Mouse (Mus musculus): ENCODE results near the gene Add2. TPM values are rescaled to one million over a fixed set of nuclear protein-coding genes. Genes with fewer than 3 reads are reported as not detected.

Add2 gene
- total RNA-seq, 2 experiments from 2014 or later, result 220 to 232 TPM

DNA sequence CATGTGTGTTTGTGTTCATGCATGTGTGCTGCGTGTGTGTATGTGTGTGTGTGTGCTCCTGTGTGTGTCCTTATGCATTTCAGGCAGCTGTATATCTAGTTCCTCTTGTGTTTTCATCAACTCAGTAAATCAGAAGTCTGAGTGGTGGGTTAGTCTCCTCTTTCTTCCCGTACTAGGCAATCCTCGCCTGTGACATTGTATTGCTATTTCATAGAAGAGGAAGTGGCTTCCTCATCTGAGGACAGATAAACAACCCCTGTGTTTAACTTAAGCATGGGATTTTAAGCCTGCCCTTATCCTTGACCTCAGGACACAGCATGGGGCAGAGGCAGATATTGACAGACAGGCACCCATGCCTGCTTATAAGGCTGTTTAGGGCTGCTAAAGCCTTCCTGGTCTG lies 45.4 kb downstream of the Add2 start:
- no peak for DNase-seq (ENCODE audit: low spot score in 2 of 2)
- intact Hi-C loops (cut with DNase I), result no loop called here

DNA sequence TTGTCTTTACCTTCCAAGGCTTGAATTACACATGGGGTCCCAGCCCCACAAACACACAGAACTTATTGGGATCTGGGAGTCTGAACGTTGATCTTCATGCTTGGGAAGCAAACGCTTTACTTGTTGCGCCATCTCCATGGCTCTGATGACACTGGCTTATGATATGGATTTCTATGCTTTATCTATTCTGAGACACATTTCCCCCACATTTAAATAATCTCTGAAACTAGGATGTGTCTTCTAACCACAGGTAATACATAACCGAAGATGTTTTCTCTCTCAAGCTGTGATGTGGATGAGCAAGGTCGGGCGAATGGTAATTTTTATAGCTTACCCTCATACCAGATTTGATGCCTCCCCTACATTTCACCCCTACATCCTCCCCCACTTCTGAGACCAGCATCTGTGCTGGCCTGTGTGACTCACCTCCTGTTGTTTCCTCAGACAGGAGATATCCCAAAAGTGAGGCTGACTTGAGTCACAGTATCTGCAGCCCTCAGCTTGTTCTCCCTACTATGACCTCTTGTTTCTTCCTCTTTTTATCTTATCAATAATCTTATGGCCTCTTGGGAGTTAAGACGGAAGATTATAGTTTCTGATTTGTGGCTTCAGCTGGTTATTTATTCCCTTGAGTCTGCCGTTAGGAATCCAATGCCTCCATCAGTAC lies 46.2 kb downstream of the Add2 start:
- intact Hi-C loops (cut with DNase I), result no loop called here
- no peak for DNase-seq (ENCODE audit: low spot score in 2 of 2)

DNA sequence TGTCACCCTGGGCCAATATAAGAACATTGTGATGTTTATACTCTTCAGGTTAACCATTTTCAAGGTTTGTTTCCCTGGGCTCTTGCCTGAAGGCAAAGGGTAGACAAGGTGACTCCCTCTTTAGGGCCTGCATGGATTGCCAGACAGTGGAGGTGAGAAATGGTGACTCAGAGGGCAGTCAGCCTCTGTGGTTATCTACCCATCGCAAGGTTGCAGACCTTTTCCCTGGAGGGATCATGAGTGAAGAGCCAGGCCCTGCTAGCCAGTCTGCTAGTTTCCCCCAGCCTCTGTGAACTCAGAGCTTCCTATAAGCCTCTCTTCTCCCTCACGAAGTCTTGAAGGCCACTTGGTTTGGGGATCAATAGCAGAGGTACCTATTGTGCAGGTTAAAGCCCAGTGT lies 48.0 kb downstream of the Add2 start:
- DNase-seq (ENCODE audit: low spot score in 2 of 2), result no peak
- intact Hi-C loops (cut with DNase I), result no loop called here

DNA sequence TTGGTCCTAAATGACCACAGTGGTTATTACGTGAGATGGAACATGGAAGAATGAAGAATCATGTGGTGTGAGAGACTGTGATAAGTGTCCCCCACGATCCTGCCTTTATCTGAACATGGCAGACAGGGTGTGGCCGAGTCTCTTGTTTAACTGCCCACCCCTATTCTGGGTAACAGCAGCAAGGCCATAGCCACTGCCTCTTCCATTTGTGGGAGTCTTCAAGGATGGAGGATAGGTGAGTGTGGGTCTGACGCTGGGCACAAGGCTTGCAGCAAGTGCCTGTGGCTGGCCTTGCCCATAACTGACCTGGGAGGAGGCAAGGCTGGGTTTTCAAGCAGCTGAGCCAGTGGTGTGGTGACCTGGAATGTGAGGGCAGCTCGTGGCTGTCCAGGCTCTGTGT lies 49.4 kb downstream of the Add2 start:
- intact Hi-C loops (cut with DNase I), result no loop called here

DNA sequence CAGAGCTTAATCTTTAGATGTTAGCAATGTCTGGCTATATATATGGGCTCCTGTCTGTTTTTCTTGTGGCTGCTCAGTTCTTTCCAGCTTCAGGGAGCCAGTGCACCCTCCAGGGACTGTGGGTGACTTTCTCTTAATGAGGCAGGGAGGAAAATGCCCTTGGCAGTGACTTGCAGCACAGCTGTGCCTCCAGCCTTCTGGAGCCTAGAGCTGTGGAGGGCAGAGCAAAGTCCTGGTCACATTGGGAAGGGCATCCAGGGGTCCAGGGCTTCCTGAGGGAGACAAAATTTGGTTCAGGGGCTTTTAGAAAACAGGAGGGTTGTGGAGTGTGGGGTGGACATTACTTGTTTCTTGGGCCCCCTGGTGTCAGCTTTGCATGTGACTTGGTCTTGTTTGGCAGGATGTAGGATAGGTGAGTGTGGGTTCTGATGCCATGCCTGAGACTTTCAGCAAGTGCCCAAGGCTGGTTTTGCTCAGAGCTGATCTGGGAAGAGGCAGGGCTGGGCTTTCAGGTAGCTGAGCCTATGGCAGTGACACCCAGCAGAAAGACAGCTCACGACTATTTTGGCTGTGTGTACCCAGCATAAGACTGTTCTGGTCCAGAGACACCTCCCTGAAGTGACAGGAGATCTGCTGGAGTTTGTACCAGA lies 50.0 kb downstream of the Add2 start:
- DNase-seq (ENCODE audit: low spot score in 2 of 2), result no peak
- intact Hi-C loops (cut with DNase I), result no loop called here

More for the DNA sequence above, 49.4 kb downstream of the Add2 start:
- DNase-seq (ENCODE audit: low spot score in 2 of 2), result no peak

DNA sequence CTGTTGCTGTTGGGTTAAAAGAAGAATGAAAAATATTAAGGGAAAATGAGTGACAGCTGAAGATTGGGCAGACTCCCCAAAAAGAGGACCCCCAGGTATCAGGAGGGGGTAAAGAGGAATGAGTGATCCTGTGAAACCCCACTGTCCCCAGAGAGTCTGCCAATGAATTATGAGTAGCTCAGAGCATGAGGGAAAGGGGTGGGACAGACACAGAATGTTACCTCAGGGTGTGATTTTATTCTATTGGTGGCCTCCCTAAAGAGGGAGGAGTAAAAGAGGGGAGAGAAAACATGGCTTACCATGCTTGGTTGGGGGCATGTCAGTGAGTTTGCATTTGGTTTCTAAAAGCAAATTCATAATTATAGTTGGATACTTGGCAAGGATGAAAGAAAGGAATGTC lies 50.8 kb downstream of the Add2 start:
- intact Hi-C loops (cut with DNase I), result no loop called here
- no peak for DNase-seq (ENCODE audit: low spot score in 2 of 2)

DNA sequence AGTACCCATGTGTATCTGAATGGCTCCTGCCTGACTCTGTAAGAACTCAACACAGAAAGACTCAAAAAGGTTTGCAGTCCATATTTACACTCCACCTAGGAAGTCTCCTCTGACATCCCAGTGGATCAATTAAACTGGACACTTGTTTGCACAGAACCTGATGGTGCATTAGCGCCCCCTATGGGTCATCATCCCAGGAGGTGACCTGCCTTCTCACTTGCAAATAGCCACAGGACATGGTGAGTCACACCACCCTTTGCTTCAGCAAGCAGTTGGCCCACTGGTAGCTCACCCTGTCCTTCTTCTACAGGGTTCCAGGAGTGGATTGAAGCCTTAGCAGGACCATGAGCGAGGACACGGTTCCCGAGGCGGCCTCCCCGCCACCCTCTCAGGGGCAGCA lies 57.0 kb downstream of the Add2 start:
- DNase-seq (ENCODE audit: low spot score in 2 of 2), result no peak
- intact Hi-C loops (cut with DNase I), result loop anchor here (2.0 kb wide), 1 partner anchor 21 kb away; no protein-coding TSS in a partner anchor

DNA sequence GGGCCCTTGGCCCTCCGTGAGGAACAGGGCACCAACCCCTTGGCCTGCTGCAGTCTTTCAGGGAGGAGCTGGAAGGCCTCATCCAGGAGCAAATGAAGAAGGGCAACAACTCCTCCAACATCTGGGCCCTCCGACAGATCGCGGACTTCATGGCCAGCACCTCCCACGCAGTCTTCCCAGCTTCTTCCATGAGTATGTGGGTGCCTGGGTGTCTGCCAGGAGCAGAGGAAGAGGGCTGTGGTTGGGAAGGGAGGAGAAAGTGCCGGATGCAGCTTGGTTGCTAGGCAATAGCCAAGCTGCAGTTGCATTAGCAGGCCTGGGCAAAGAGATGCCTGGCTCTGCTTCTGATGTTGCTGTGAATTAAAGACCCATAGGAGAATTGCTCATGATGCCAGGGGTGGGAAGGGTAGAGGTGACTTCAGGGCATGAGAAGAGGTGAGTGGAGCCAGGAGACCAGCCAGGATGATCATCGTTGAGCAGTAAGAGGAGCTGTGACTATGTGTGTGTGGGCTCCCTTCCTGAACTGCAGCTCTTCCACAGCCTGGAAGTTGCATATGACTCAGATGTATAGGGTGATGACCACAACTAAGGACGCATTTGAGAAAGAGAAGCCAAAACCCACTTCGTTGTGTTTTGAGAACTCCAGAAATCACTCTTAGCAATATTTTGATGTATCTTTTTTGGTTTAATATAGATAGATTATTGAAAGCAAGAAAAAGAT lies 58.5 kb downstream of the Add2 start:
- DNase-seq (ENCODE audit: low spot score in 2 of 2), result peak; percentile 89 to 90
- intact Hi-C loops (cut with DNase I), result no loop called here

DNA sequence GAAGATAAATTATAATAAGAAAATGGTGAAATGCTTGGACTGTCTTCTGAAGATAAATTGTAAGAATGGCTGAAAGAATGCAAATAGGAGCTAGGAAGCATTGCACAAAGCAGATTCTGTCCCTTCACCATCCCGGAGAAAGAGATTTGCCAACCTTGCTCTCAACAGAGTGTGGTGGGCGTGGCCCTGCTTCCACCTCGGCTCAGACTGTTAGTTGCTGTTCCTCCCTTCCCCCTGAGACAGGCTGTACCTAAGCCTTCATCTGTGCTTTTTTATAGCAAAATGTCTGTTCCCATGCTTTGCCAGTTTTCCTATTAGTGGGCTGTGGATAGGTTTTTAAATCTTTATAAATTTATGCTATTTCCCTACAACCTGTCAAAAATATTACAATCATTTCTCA lies 59.3 kb downstream of the Add2 start:
- intact Hi-C loops (cut with DNase I), result no loop called here
- DNase-seq (ENCODE audit: low spot score in 2 of 2), result peak in 1 of 2 experiments; percentile 49

DNA sequence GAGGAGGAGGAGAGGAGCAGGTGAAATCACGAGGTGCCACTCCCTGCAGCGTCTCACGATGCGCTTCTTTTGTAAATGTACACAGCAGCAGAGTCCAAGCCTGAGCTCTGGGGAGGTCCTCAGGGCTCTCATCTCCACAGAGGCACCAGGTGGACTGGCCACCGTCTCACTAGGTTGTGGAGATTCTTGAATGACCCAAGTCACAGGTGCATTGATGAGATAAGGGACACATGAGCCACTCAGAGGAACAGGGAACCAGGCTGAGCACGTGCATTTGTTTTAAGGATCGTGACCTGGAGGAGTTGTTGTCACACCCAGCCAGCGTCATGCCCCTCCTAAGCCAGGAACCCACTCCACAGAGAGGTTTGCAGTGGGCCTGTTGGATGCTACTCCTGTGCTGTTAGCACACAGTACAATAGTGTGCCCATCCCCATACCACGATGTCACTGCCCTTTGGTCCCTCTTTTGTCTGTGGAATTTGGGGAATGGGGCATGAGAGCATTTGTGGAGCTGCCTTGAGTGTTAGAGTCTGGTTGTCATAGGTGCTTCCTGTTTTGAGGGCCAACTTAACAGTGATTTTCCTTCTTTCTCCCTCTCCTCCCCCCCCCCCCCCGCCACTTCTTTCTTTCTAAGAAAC lies 65.8 kb downstream of the Add2 start:
- intact Hi-C loops (cut with DNase I), result no loop called here
- DNase-seq (ENCODE audit: low spot score in 2 of 2), result no peak

DNA sequence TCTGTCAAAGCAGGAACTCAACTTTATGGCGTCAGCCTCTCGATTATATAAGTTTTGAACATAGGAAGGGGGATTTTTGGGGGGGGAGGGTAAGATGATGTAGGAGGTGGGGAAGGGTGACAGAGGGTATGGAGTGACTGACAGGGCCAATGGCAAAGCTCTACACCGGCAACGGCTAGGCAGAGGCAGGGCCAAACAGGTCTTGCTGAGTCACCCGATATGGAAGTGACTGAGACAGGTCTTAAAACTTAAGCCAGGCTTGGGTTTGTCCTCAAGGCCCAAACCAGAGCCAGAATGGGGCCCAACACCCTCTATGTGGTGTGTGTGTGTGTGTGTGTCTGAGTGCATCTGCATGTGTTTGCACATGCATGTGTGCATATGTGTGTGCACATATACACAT lies 67.0 kb downstream of the Add2 start:
- intact Hi-C loops (cut with DNase I), result no loop called here
- DNase-seq (ENCODE audit: low spot score in 2 of 2), result no peak

DNA sequence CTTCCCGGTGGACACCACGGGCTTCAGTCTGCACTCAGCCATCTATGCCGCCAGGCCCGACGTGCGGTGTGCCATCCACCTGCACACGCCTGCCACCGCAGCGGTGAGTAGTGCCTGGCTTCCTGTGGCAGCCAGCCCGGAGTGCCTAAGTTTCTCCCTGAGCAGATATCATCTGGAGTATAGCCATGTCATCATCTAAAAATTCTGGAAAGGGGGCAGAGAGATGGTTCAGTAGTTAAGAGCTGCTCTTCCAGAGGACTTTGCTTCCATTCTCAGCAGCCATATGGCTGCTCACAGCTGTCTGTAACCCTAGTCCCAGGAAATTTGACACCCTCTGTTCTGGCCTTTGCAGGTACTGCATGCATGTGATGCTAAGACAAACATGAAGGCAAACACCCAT lies 68.3 kb downstream of the Add2 start:
- DNase-seq (ENCODE audit: low spot score in 2 of 2), result peak in 1 of 2 experiments; percentile 43
- intact Hi-C loops (cut with DNase I), result no loop called here

DNA sequence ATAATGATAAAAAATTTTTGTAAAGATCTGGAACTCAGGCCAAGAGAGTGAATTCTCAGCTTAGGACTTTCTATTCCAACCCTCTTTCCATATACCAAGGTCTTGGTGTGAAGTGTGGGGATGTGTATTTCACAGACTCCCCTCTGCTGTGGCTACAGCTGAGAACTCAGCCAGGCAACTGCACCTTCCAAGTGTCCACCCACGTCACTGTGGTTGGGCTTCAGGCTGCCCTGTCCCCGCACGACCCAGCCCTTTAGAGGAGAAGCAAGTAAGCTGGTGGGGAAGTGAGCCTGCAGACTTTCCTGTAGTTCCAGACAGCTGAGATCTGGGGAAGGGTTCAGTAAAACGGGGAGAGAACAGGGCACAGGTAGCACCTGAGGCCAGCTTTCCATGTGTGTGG lies 68.7 kb downstream of the Add2 start:
- no peak for DNase-seq (ENCODE audit: low spot score in 2 of 2)
- intact Hi-C loops (cut with DNase I), result no loop called here

DNA sequence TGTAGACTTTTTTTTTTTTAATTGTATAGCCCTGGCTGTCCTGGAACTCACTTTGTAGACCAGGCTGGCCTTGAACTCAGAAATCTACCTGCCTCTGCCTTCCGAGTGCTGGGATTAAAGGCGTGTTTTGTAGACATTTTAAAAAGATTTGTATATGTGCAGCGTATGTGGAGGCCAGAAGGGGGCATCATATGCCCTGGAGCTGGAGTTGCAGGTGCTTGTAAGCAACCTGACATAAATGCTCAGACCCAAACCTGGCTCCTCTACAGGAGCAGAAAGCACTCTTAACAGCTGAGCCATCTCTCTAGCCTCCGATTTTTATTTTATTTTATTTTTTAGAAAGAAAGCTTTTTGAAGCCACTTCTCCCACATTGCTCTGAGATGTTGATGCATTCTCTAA lies 70.5 kb downstream of the Add2 start:
- intact Hi-C loops (cut with DNase I), result no loop called here
- no peak for DNase-seq (ENCODE audit: low spot score in 2 of 2)

DNA sequence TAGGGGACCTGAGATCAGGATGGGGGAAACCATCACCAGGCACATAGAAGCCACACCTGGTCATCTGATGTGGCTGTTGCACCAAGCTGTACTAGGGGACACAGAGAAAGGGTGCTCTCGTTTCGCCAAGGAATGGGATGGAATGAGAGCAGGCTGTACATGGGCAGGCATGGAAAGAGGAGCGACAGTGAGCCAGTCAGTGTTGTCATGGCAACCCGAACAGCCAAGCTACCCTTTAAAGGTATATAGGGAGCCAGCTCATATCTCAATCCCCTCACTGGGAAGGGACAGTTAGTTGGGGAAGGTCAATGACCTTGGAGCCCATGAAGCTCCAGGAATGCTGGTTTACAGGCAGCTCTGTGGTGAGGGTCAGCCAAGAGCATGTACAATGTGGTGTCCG lies 73.0 kb downstream of the Add2 start:
- no peak for DNase-seq (ENCODE audit: low spot score in 2 of 2)
- intact Hi-C loops (cut with DNase I), result loop anchor here (5.0 kb wide), 1 partner anchor 74 kb away; the partner anchor contains the start of gene Add2

DNA sequence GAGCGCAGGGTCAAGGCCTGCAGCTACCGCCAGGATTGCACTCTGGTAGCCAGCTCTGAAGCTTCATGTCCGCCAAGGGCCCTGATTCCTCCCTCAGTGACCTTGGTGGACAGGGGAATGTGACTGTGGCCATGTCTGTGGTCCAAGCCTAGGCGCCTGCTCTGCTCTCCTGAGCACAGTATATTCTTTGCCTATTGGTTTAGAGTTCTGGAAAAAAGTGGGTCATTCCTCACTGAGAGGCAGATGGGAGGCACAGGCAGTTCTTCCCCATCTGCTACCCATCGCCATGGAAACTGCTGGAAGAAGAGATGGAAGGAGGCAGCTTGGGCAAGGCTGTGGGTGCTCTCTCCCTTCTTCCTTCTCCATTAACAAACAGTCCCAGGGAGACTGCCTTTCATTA lies 74.4 kb downstream of the Add2 start:
- DNase-seq (ENCODE audit: low spot score in 2 of 2), result peak; percentile 83 to 85
- intact Hi-C loops (cut with DNase I), result loop anchor here (2.0 to 5.0 kb wide), 2 partner anchors 34 to 76 kb away; partner anchors contain the start of gene Add2

DNA sequence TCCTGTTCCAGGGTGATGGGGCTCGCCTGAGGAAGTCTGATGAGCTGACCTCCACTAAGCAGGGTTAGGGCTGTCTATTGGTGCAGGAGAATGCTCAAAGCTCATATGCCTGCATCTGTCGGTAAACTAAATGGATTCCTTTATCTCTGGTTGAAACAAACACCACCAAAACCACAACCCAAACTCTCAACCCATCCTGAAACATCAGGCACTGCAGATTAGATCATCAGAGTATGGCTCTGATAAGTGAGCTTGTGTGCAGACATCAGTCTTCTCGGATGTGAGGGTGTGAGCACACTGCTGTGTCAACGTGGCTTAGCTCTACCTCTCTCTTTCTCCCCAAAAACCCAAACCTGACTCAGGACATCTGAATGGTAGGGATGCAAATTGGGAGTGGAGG lies 75.1 kb downstream of the Add2 start:
- DNase-seq (ENCODE audit: low spot score in 2 of 2), result no peak
- intact Hi-C loops (cut with DNase I), result loop anchor here (2.0 to 5.0 kb wide), 2 partner anchors 35 to 76 kb away; partner anchors contain the start of gene Add2

DNA sequence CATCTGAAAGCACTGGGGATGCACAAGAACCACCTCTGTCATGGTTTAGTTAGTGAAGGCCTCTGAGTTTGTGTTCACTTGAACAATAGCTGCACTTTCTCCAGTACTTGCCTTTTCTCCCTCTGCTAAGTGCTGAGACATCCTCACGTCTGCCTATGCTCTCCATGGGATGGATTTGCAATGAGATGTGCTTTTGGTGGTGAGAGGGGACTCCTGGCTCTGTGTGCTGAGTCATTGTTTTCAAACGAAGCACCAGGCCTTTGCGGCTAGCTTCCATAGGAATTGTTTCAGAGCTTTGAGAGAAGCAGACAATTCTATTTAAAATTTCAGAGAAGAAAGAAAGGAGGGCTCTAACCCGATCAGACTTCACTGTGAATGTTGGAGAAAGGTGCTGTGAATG lies 76.2 kb downstream of the Add2 start:
- intact Hi-C loops (cut with DNase I), result loop anchor here (5.0 kb wide), 1 partner anchor 77 kb away; the partner anchor contains the start of gene Add2
- no peak for DNase-seq (ENCODE audit: low spot score in 2 of 2)

DNA sequence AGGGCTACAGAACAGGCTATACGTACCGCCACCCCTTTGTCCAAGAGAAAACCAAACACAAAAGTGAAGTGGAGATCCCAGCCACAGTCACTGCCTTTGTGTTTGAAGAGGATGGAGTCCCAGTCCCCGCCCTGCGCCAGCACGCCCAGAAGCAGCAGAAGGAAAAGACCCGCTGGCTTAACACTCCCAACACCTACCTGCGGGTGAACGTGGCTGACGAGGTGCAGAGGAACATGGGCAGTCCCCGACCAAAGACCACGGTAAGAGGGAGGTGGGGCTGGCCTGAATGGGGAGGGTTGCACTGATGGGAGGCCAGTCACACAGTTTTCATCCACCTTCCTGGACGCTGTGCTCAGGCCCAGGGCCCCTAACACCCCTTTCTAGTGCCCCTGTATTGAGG lies 77.6 kb downstream of the Add2 start:
- DNase-seq (ENCODE audit: low spot score in 2 of 2), result no peak
- intact Hi-C loops (cut with DNase I), result no loop called here

DNA sequence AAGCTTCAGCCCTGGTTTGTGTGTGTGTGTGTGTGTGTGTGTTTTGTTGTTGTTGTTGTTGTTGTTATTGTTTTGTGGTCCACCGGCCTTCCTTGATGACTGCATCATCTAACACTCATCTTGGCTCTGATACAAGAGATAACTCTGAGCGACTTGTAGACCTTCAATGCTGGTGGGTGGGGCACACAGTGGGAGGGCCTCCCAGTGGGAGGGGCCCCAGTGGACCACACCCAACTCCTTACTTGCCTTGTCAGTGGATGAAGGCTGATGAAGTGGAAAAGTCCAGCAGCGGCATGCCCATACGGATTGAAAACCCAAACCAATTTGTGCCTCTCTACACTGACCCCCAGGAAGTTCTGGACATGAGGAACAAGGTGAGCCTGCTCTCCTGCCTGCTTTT lies 78.6 kb downstream of the Add2 start:
- intact Hi-C loops (cut with DNase I), result no loop called here
- no peak for DNase-seq (ENCODE audit: low spot score in 2 of 2)

Measured in left cerebral cortex, postnatal 36 days (tissue).